Mouse (Mus musculus) lung, embryonic 16.5 days (tissue): Measurements from ENCODE around the gene Asb16. TPM values are rescaled to one million over a fixed set of nuclear protein-coding genes. Genes with fewer than 3 reads are reported as not detected.
A peak's percentile ranks its signal among the peaks of the same experiment; 100 is the strongest.

Source experiments
- ATAC-seq: fragments of 200-750 bp; cut with Nextera tagmentation; 2 replicates; pipeline ENCODE4 v1.8.0; 2017; ENCODE audit warnings: low read depth, mild to moderate bottlenecking, moderate library complexity
- H3K27ac ChIP-seq: fragments of 300-500 bp; sonication (generic); 2 replicates; pipeline ENCODE4 v1.5.1; 2014; ENCODE audit warnings: mild to moderate bottlenecking, control low read depth, low read length
- H3K27me3 ChIP-seq: fragments of 300-500 bp; sonication (generic); 2 replicates; pipeline ENCODE4 v1.6.1; 2014; ENCODE audit warnings: low read depth, low read length, mixed read lengths; ENCODE audit not compliant: control insufficient read depth, insufficient read depth
- H3K36me3 ChIP-seq: fragments of 300-500 bp; sonication (generic); 2 replicates; pipeline ENCODE4 v1.6.1; 2014; ENCODE audit warnings: low read length; ENCODE audit not compliant: control insufficient read depth, insufficient read depth
- H3K4me1 ChIP-seq: fragments of 300-500 bp; sonication (generic); replicated peaks from 2 replicates; pipeline ENCODE4 v1.6.1; 2014; ENCODE audit warnings: low read length, mixed read lengths; ENCODE audit not compliant: control insufficient read depth, insufficient read depth
- H3K4me2 ChIP-seq: fragments of 300-500 bp; sonication (generic); 2 replicates; pipeline ENCODE4 v1.6.1; 2014; ENCODE audit warnings: low read depth, low read length, control low read depth
- H3K4me3 ChIP-seq: fragments of 300-500 bp; sonication (generic); 2 replicates; pipeline ENCODE4 v1.5.1; 2014; ENCODE audit warnings: mild to moderate bottlenecking, low read length, control low read depth
- H3K9ac ChIP-seq: fragments of 300-500 bp; sonication (generic); 2 replicates; pipeline ENCODE4 v1.6.1; 2014; ENCODE audit warnings: low read length, control low read depth
- H3K9me3 ChIP-seq: fragments of 300-500 bp; sonication (generic); 2 replicates; pipeline ENCODE4 v1.6.1; 2016; ENCODE audit warnings: low read length; ENCODE audit not compliant: control insufficient read depth
- WGBS: fragments of 180-500 bp; shearing (Covaris S2); extraction: QIAGEN DNeasy Blood & Tissue Kit; methylation state at CpG from one replicate; pipeline ENCODE4 v1.1.7; 2014; 5-methylcytosine and 5-hydroxymethylcytosine counted together
- polyA plus RNA-seq: library from polyadenylated mRNA; unstranded; fragments of >200 nt; fragmentation: Nextera tagmentation; extraction: Ambion mirVana; gene quantifications from 2 replicates; pipeline ENCODE4 v1.2.1, GENCODE M21; 2015

Asb16 gene
- polyA plus RNA-seq, 1 experiment from 2014 or later, result 0.05 TPM

- peak overlapping the region; percentile 84 for H3K9ac ChIP-seq
- peak; percentile 20 for ATAC-seq
- peak overlapping the region; percentile 79 for H3K4me3 ChIP-seq
- peaks cover 18% of the 10 kb centered on the region for H3K4me1 ChIP-seq
- peak overlapping the region; percentile 89 for H3K4me2 ChIP-seq
- peak overlapping the region; percentile 95 for H3K27ac ChIP-seq
- WGBS, result 21% methylated on average over 27 of the region's 27 CpGs
- peaks cover 3% of the 10 kb centered on the region for H3K36me3 ChIP-seq
- H3K27me3 ChIP-seq, result no peaks in the 10 kb centered on the region
- H3K9me3 ChIP-seq, result no peaks in the 10 kb centered on the region
Observed at GRCm38 (mm10) chr11:102297577-102298556, 29.3 kb downstream of the Asb16 start.

- Histone ChIP-seq H3K36me3 (no peaks in the 10 kb centered on the region), H3K9ac (no peak overlapping the region), H3K4me1 (peaks cover 13% of the 10 kb centered on the region), H3K4me2 (no peak overlapping the region), H3K27me3 (no peaks in the 10 kb centered on the region), H3K4me3 (no peak overlapping the region), H3K9me3 (no peaks in the 10 kb centered on the region), H3K27ac (no peak overlapping the region)
- ATAC-seq, result no peak
- 14% methylated on average over 1 of the region's 1 CpGs for WGBS
Observed at GRCm38 (mm10) chr11:102299839-102300238, 31.3 kb downstream of the Asb16 start.

GRCm38 (mm10) chr11:102304141-102304540 lies 35.6 kb downstream of the Asb16 start:
- H3K4me1 ChIP-seq, result peaks cover 4% of the 10 kb centered on the region
- no peak overlapping the region for H3K27ac ChIP-seq
- no peak overlapping the region for H3K4me3 ChIP-seq
- H3K9ac ChIP-seq, result no peak overlapping the region
- H3K36me3 ChIP-seq, result peaks cover 22% of the 10 kb centered on the region
- no peaks in the 10 kb centered on the region for H3K9me3 ChIP-seq
- WGBS, result 25% methylated on average over 2 of the region's 2 CpGs
- no peak for ATAC-seq
- H3K4me2 ChIP-seq, result no peak overlapping the region
- H3K27me3 ChIP-seq, result no peaks in the 10 kb centered on the region

GRCm38 (mm10) chr11:102305359-102305758 lies 36.8 kb downstream of the Asb16 start:
- Histone ChIP-seq H3K27me3 (no peaks in the 10 kb centered on the region), H3K9ac (no peak overlapping the region), H3K9me3 (no peaks in the 10 kb centered on the region), H3K27ac (no peak overlapping the region), H3K4me3 (no peak overlapping the region), H3K36me3 (peaks cover 27% of the 10 kb centered on the region), H3K4me2 (no peak overlapping the region), H3K4me1 (peaks cover 15% of the 10 kb centered on the region)
- ATAC-seq, result no peak
- 40% methylated on average over 3 of the region's 3 CpGs for WGBS

- no peak for ATAC-seq
- Histone ChIP-seq H3K36me3 (peaks cover 35% of the 10 kb centered on the region), H3K27ac (no peak overlapping the region), H3K4me2 (no peak overlapping the region), H3K9me3 (no peaks in the 10 kb centered on the region), H3K27me3 (no peaks in the 10 kb centered on the region), H3K9ac (no peak overlapping the region), H3K4me1 (peaks cover 15% of the 10 kb centered on the region), H3K4me3 (no peak overlapping the region)
- 83% methylated on average over 9 of the region's 9 CpGs for WGBS
Observed at GRCm38 (mm10) chr11:102308104-102308503, 39.6 kb downstream of the Asb16 start.

- Histone ChIP-seq H3K4me2 (peak overlapping the region; percentile 68), H3K9me3 (no peaks in the 10 kb centered on the region), H3K27ac (peak overlapping the region; percentile 44), H3K27me3 (no peaks in the 10 kb centered on the region), H3K4me1 (peaks cover 15% of the 10 kb centered on the region), H3K4me3 (peak overlapping the region; percentile 49), H3K36me3 (peaks cover 44% of the 10 kb centered on the region), H3K9ac (peak overlapping the region; percentile 58)
- peak; percentile 97 for ATAC-seq
- under 1% methylated on average over 27 of the region's 27 CpGs for WGBS
Observed at GRCm38 (mm10) chr11:102308979-102309378, 40.4 kb downstream of the Asb16 start.

GRCm38 (mm10) chr11:102309821-102310617 lies 41.5 kb downstream of the Asb16 start:
- 81% methylated on average over 22 of the region's 22 CpGs for WGBS
- H3K27ac ChIP-seq, result no peak overlapping the region
- H3K4me1 ChIP-seq, result peaks cover 15% of the 10 kb centered on the region
- H3K27me3 ChIP-seq, result no peaks in the 10 kb centered on the region
- no peak overlapping the region; the same call in 1 of the 2 replicates for H3K9ac ChIP-seq
- H3K4me2 ChIP-seq, result peak overlapping the region; percentile 68
- ATAC-seq, result no peak
- no peaks in the 10 kb centered on the region for H3K9me3 ChIP-seq
- peaks cover 50% of the 10 kb centered on the region for H3K36me3 ChIP-seq
- peak overlapping the region; percentile 49 for H3K4me3 ChIP-seq

- Histone ChIP-seq H3K27ac (no peak overlapping the region), H3K36me3 (peaks cover 50% of the 10 kb centered on the region), H3K4me2 (no peak overlapping the region), H3K27me3 (no peaks in the 10 kb centered on the region), H3K4me1 (peaks cover 22% of the 10 kb centered on the region), H3K4me3 (no peak overlapping the region), H3K9ac (no peak overlapping the region), H3K9me3 (no peaks in the 10 kb centered on the region)
- 38% methylated on average over 37 of the region's 38 CpGs for WGBS
- no peak for ATAC-seq
Observed at GRCm38 (mm10) chr11:102310768-102311695, 42.5 kb downstream of the Asb16 start.
